Mouse (Mus musculus) cerebellum, postnatal 10 days (tissue): ENCODE measurements at regions not wholly inside any gene's neighbourhood (a gene's known extent, or its start where the extent isn't known, plus 50 kb on each side); places are given as distances from the start of the nearest gene placed in this dataset.

Experiments
- DNase-seq, 2 experiments: peaks; one replicate each; pipeline ENCODE4 v3.0.0; 2021; ENCODE audit warnings: mixed read lengths in 2 of 2

DNA sequence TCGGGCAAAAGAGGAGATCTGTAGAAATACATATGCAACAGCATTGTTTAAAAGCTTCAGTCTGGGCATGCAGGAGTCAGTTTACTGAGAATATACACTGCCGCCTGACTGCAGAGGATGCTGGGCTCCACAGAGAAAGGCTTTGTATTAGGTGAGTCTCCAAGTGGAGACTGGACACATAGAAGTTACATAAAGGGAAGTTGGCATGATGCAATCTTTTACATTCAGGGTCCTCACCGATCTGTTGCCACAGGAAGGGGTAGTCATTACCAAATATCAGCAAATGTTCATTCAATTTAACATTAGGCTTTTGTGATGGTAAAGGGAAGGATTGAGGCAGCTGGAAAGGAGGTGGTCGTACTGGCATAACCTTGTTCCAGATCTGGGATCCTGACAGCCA, 89.7 kb upstream of the Arntl start:
- no peak for DNase-seq

- no peak for DNase-seq
Measured at GRCm38 (mm10) chr7:113121911-113122319, 85.3 kb upstream of the Arntl start.

- no peak for DNase-seq
Measured at GRCm38 (mm10) chr7:113126010-113126409, 81.3 kb upstream of the Arntl start.

- DNase-seq: no peak
Measured at GRCm38 (mm10) chr7:113130552-113130951, 76.7 kb upstream of the Arntl start.

DNA sequence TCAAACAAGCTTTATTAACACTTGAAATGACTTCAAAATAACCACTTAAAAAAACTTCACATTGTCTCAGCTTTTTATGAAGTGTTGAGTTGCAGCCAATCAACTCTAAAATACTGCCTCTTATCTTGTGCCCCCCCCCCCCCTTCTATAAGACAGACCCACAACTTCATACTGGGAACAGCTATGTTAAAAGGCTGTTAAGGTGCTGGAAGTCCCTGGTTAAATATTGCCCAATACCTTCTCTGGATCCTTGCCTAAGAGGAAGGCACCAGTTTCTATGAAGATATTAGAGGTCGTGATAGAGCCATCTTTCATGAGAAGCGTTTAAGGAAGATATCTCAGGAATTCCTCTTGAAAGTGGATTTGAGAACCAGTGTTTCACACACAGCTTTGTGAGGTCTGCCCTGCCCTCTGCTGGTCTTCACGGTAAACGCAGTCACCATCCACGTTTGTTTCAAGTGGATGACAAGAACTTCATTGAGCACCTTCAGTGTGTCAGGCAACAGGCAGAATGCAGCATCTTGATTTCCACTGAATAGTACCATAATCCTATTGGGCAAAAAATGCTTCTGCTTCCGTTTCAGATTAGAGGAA, 75.2 kb upstream of the Arntl start:
- peak; percentile 90 to 92 for DNase-seq

GRCm38 (mm10) chr7:113133891-113134290, 73.4 kb upstream of the Arntl start:
- DNase-seq: no peak

GRCm38 (mm10) chr7:113140011-113140438, 67.2 kb upstream of the Arntl start:
- DNase-seq: no peak

- DNase-seq: no peak
Measured at GRCm38 (mm10) chr7:113141846-113142683, 65.2 kb upstream of the Arntl start.

GRCm38 (mm10) chr7:113143552-113143951, 63.7 kb upstream of the Arntl start:
- peak; percentile 93 to 96 for DNase-seq

DNA sequence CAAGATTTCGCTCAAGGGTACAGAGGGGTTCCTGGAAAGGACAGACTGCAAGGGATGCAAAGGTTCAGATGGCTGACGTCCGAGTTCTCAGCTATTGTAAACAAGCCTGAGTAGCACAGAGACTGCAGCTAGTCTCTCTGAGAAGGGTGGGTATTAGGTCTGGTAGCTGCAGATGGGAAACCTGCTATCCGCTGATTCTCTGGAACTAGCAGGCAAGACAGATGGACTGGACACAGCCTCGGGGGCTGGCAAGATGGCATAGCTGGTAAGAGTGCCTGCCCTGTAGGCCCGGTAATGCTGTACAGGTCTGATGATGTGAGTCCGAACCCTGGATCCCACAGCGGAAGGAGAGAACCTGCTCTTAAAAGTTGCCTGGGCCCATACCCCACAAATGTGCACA, 62.2 kb upstream of the Arntl start:
- DNase-seq: peak; percentile 69 to 82

GRCm38 (mm10) chr7:113146108-113146507, 61.2 kb upstream of the Arntl start:
- DNase-seq: peak; percentile 53 to 59

DNA sequence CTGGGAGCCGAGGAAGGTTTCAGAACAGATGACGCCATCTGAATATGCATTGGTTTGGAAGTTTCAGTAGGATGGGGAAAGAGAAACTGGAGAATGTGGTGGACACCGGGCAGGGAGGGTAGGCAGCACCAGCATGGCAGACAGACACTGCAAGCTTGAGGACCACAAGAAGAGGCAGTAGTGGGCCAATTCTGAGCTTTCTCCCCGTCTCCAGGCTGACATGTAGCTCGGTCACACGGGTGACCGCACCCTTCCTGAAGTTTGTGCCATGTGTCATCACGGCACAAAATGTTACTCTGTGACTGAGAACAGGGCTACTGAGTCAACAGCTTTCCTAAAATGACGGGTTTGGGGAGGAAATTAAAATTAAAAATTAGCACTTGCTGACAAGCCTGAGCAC, 60.7 kb upstream of the Arntl start:
- DNase-seq: no peak

GRCm38 (mm10) chr7:113147391-113148332, 59.6 kb upstream of the Arntl start:
- peak; percentile 86 to 88 for DNase-seq

DNA sequence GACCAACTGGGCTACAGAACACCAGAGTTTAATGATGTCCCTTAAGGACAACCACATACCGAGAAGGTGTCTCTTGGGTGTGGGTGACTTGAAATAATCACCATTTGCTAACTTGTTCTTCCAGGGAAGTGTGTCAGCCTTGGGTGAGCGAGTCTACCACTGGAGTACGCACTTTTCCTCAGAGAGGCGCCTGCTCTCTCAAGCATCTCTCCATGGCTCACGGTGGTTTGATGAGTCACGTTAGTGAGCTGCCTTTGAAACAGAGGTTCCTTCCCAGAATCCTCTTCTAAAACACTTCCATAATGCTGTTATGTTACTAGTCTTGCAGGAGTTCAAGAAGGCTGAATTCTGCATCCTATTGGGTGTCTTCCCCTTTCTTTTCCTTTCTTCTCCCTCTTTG, 58.6 kb upstream of the Arntl start:
- DNase-seq: no peak

- DNase-seq: no peak
Measured at GRCm38 (mm10) chr7:113149966-113150470, 57.2 kb upstream of the Arntl start.

- no peak for DNase-seq
Measured at GRCm38 (mm10) chr7:113150789-113151188, 56.5 kb upstream of the Arntl start.

DNA sequence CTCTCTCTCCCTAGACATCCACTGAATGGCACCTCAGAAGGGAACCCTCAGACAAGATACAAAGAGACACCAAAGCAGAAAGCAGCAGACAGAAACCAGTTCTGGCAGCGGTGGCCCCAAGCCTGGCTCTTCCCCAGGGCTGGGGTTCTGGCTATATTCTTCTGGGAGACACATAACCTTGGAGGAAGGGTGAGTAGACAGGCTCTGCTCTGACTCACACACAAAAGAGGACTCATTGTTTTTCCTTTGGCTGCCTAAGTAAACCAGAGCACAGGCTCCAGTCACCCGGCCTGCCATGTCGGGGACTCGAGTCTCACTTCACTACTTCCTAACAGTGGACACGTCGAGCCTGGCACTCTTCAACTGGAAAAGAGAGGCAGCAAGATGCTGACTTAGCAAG, 55.8 kb upstream of the Arntl start:
- peak; percentile 34 to 49 for DNase-seq

DNA sequence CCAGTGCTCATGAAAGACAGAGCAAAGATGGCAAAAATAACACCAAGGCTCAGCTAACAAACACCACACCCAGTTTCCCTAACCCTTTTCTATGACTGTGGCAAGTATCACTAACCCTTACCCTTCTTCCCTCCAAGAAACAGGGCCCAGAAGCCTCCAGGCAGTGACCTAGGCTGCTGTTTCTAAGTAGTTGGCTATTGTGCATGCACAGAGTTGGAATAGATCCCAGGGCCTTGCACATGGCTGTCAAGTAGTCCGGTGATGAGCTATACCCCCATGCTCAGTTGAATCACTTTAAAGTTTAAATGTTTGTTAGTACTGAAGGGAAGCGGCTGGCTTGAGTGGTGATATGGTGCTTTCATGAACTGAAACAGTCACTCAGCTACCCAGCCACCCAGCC, 53.9 kb upstream of the Arntl start:
- no peak for DNase-seq

DNA sequence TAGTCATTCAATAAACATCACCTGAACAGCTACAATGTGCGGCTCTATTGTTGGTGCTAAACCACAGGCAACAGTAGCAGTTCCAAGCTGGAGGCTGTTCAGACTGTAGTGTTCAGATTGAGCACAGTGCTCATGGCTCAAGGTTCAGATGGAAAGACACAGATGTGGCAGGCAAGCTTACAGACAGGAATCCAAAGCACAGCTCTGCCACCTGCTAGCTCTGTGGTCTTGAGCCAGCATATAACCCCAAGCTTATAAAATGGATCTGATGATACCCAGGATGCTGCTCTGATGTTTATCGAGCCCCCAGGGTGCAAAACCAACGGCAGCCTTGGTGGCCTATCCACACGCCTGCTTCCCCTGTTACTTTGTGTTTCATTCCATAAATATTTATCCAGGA, 53.2 kb upstream of the Arntl start:
- DNase-seq: no peak

DNA sequence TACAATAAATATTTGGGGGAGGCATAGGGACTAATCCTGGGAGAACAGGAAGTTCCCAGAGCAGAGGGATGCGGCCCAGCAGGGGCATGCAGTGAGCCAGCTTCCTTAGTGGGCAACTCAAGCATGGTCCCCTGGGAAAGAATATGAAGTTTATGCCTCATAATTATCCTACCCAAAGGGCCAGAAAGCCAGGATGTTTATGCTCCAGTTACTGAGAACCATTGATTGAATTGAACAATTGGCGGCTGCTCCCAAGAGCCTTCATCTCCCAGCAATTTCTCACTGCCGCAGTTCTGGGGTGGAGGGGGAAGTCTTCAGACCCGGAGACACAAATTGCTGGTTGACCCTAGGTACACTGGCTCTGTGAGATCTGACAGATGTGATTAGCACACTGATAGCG, 50.9 kb upstream of the Arntl start:
- peak in 1 of 2 experiments; percentile 46 for DNase-seq

DNA sequence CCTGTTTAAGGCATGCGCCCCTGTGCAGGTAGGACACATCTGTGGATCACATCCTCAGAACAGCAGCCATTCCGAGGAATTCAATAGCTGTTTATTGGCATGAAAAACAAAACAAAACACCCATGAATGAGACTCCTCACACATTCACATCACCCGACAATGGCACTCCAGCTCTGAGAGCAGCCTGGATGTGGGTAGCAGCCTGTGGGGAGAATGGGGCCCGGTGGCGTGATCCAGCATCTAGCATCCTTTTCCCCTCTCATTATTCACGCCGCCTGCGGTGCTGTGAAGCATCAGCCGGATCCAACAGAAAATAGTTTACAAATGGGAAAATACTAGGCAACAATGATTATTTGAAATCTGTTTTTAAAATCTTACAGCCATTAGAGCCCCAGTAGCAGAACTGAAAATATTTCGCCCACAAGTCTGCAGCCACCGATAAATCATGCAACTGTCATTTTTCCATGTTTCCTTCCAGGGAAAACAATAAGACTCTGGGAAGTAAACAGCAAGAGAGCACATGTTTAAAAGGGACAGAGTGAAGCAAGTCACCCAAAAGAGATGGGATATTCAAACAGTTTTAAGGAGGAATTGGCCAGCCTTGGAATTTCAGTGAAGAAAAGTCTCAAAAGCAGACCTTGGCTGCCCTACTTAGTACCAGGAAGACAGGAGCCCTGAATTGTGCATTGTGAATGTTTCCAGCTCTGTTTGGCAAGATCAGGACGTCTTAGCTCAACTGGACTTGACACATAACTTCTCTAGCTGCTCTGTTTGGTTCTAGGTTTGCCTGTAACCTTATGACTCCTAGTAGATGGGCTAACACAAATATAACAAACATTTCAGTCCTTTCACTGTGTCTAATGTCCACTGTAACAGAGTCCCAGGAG, 50.2 kb upstream of the Arntl start:
- DNase-seq: no peak
